Mouse (Mus musculus) kidney, adult 2 months (tissue): Measurements from ENCODE around the gene Cadm2. TPM values are rescaled to one million over a fixed set of nuclear protein-coding genes. Genes with fewer than 3 reads are reported as not detected.

Experiments
- DNase-seq: peaks from one replicate; pipeline ENCODE4 v3.0.0; 2021
- H3K27ac ChIP-seq: fragments of 200-500 bp; 2 replicates; pipeline ENCODE4 v1.5.1; 2012; ENCODE audit warnings: low read depth, low read length, control low read depth, inconsistent platforms; ENCODE audit not compliant: insufficient read depth
- H3K27me3 ChIP-seq: fragments of 200-500 bp; replicated peaks from 2 replicates; pipeline ENCODE4 v1.6.1; 2012; ENCODE audit warnings: mild to moderate bottlenecking, moderate library complexity, low read length, inconsistent platforms; ENCODE audit not compliant: control insufficient read depth, insufficient read depth
- H3K36me3 ChIP-seq: fragments of 200-500 bp; 2 replicates; pipeline ENCODE4 v1.6.1; 2012; ENCODE audit warnings: mild to moderate bottlenecking, moderate library complexity, low read length, inconsistent platforms; ENCODE audit not compliant: control insufficient read depth, insufficient read depth
- H3K4me1 ChIP-seq: fragments of 200-500 bp; 2 replicates; pipeline ENCODE4 v1.6.1; 2011; ENCODE audit warnings: low read length; ENCODE audit not compliant: control insufficient read depth, insufficient read depth
- H3K4me3 ChIP-seq: fragments of 200-500 bp; 2 replicates; pipeline ENCODE4 v1.5.1; 2011; ENCODE audit warnings: mild to moderate bottlenecking, low read depth, low read length, control low read depth; ENCODE audit not compliant: insufficient read depth
- CTCF ChIP-seq: fragments of 200-500 bp; conservative IDR thresholded peaks from 2 replicates; pipeline ENCODE4 v1.5.1; 2011; ENCODE audit warnings: low read depth, mild to moderate bottlenecking, control low read depth, low read length, moderate library complexity, mixed read lengths; ENCODE audit not compliant: insufficient read depth, insufficient read length
- POLR2A ChIP-seq: fragments of 200-500 bp; IDR thresholded peaks from one replicate; pipeline ENCODE4 v1.6.1; 2011; ENCODE audit warnings: low read depth, low read length, control low read depth
- WGBS: fragments of 180-500 bp; shearing (Covaris S2); methylation state at CpG from one replicate; pipeline ENCODE4 v1.1.7; 2018; 5-methylcytosine and 5-hydroxymethylcytosine counted together
- polyA plus RNA-seq: library from polyadenylated mRNA; depleted of rRNA; stranded (reverse); fragments of >200 nt; gene quantifications from 2 replicates; pipeline ENCODE4 v1.2.3, GENCODE M21; 2012

Cadm2 gene
- polyA plus RNA-seq, 1 experiment: 0.27 TPM

- no peak overlapping the region for H3K4me3 ChIP-seq
- 77% methylated on average over 4 of the region's 4 CpGs for WGBS
- no peak overlapping the region for H3K27ac ChIP-seq
- TF ChIP-seq POLR2A: no peak
- no peak for TF ChIP-seq CTCF
- H3K36me3 ChIP-seq: no peaks in the 10 kb centered on the region
- no peak for DNase-seq
- no peaks in the 10 kb centered on the region for H3K4me1 ChIP-seq
- H3K27me3 ChIP-seq: no peaks in the 10 kb centered on the region
These were observed 524.8 kb downstream of the Cadm2 start for GRCm38 (mm10) chr16:67095916-67096315.

- H3K4me1 ChIP-seq: no peaks in the 10 kb centered on the region
- DNase-seq: no peak
- 62% methylated on average over 3 of the region's 3 CpGs for WGBS
- no peak overlapping the region for H3K4me3 ChIP-seq
- no peaks in the 10 kb centered on the region for H3K36me3 ChIP-seq
- no peaks in the 10 kb centered on the region for H3K27me3 ChIP-seq
- H3K27ac ChIP-seq: no peak overlapping the region
- TF ChIP-seq CTCF (no peak), POLR2A (no peak)
These were observed 531.0 kb downstream of the Cadm2 start for GRCm38 (mm10) chr16:67089747-67090146.

- DNase-seq: no peak
- Histone ChIP-seq H3K27ac (no peak overlapping the region), H3K4me3 (no peak overlapping the region), H3K36me3 (no peaks in the 10 kb centered on the region), H3K4me1 (no peaks in the 10 kb centered on the region), H3K27me3 (no peaks in the 10 kb centered on the region)
- 73% methylated on average over 2 of the region's 2 CpGs for WGBS
- TF ChIP-seq POLR2A (no peak), CTCF (no peak)
These were observed 541.4 kb downstream of the Cadm2 start for GRCm38 (mm10) chr16:67079318-67079717.

- H3K4me1 ChIP-seq: no peaks in the 10 kb centered on the region
- 75% methylated on average over 7 of the region's 7 CpGs for WGBS
- no peak overlapping the region for H3K4me3 ChIP-seq
- no peaks in the 10 kb centered on the region for H3K36me3 ChIP-seq
- DNase-seq: no peak
- H3K27me3 ChIP-seq: no peaks in the 10 kb centered on the region
- TF ChIP-seq POLR2A: no peak
- TF ChIP-seq CTCF: no peak
- no peak overlapping the region for H3K27ac ChIP-seq
These were observed 544.4 kb downstream of the Cadm2 start for GRCm38 (mm10) chr16:67076169-67076895.

GRCm38 (mm10) chr16:67068461-67068860 is 552.2 kb downstream of the Cadm2 start:
- WGBS: 37% methylated on average over 1 of the region's 1 CpGs
- H3K27me3 ChIP-seq: no peaks in the 10 kb centered on the region

GRCm38 (mm10) chr16:67030918-67031317 is 589.8 kb downstream of the Cadm2 start:
- H3K27ac ChIP-seq: no peak overlapping the region
- H3K4me1 ChIP-seq: no peaks in the 10 kb centered on the region
- H3K27me3 ChIP-seq: no peaks in the 10 kb centered on the region
- no peak for DNase-seq
- TF ChIP-seq CTCF (no peak), POLR2A (no peak)
- H3K36me3 ChIP-seq: no peaks in the 10 kb centered on the region
- no peak overlapping the region for H3K4me3 ChIP-seq
- 77% methylated on average over 5 of the region's 5 CpGs for WGBS

More at GRCm38 (mm10) chr16:67068461-67068860, 552.2 kb downstream of the Cadm2 start:
- DNase-seq: no peak
- no peak overlapping the region for H3K4me3 ChIP-seq
- no peaks in the 10 kb centered on the region for H3K36me3 ChIP-seq
- TF ChIP-seq CTCF (no peak), POLR2A (no peak)
- H3K27ac ChIP-seq: no peak overlapping the region
- no peaks in the 10 kb centered on the region for H3K4me1 ChIP-seq

- Histone ChIP-seq H3K27me3 (no peaks in the 10 kb centered on the region), H3K36me3 (no peaks in the 10 kb centered on the region), H3K4me3 (no peak overlapping the region), H3K4me1 (no peaks in the 10 kb centered on the region), H3K27ac (no peak overlapping the region)
- TF ChIP-seq CTCF: no peak
- TF ChIP-seq POLR2A: no peak
- DNase-seq: no peak
- 82% methylated on average over 1 of the region's 1 CpGs for WGBS
These were observed 600.9 kb downstream of the Cadm2 start for GRCm38 (mm10) chr16:67019856-67020255.
